Mouse (Mus musculus) G1E-ER4 (cell line): ENCODE measurements around the gene Polr3c. TPM values are rescaled to one million over a fixed set of nuclear protein-coding genes. Genes with fewer than 3 reads are reported as not detected.

Experiments used
- GATA1 ChIP-seq: IDR thresholded peaks from one replicate; pipeline ENCODE4 v1.8.0; 2012; ENCODE audit warnings: low read length, inconsistent platforms
- polyA plus RNA-seq: library from polyadenylated mRNA; stranded (reverse); fragments of >175 nt; gene quantifications from 2 replicates; pipeline ENCODE4 v1.2.3, GENCODE M21; 2012

Gene Polr3c
- polyA plus RNA-seq, 1 experiment = 8.5 TPM

- TF ChIP-seq GATA1 = no peak
Observed at GRCm38 (mm10) chr3:96693579-96693978, 33.8 kb downstream of the Polr3c start.

GRCm38 (mm10) chr3:96692506-96692905, 34.9 kb downstream of the Polr3c start:
- no peak for TF ChIP-seq GATA1

- TF ChIP-seq GATA1 = no peak
Observed at GRCm38 (mm10) chr3:96690298-96690697, 37.1 kb downstream of the Polr3c start.

- no peak for TF ChIP-seq GATA1
Observed at GRCm38 (mm10) chr3:96688854-96689253, 38.6 kb downstream of the Polr3c start.

- no peak for TF ChIP-seq GATA1
Observed at GRCm38 (mm10) chr3:96684822-96685156, 42.6 kb downstream of the Polr3c start.

DNA sequence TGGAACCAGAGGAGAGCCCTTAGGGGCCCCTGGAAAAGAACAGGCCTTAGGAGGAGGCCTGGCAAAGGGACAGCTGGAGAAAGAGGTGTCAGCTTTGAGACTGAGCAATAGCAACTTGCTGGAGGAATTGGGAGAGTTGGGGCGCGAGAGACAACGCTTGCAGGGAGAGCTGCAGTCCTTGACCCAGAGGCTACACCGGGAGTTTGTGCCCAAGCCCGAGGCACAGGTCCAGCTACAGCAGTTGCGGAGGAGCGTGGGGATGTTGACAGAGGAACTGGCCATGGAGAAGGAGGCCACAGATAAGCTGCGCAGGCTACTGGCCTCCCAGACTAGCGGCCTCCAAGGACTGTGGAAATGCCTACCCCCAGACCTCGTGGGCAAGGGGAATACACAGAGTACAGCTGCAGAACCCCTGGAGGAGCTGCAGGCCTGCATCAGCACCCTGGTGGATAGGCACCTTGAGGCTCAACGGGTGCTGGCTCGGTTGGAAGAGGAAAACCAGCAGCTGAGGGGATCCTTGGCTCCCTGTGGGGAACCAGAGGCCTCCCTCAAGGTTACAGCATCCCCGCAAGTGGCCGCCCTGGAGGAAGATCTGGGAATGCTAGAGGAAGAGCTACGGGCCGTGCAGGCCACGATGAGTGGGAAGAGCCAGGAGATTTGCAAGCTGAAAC, 43.1 kb downstream of the Polr3c start:
- no peak for TF ChIP-seq GATA1

- TF ChIP-seq GATA1 = no peak
Observed at GRCm38 (mm10) chr3:96683496-96683895, 43.9 kb downstream of the Polr3c start.

- TF ChIP-seq GATA1 = no peak
Observed at GRCm38 (mm10) chr3:96680269-96680956, 47.0 kb downstream of the Polr3c start.

GRCm38 (mm10) chr3:96679159-96679674, 48.2 kb downstream of the Polr3c start:
- no peak for TF ChIP-seq GATA1

GRCm38 (mm10) chr3:96678456-96678855, 49.0 kb downstream of the Polr3c start:
- no peak for TF ChIP-seq GATA1

GRCm38 (mm10) chr3:96675690-96676089, 51.7 kb downstream of the Polr3c start:
- no peak for TF ChIP-seq GATA1

GRCm38 (mm10) chr3:96675171-96675570, 52.3 kb downstream of the Polr3c start:
- TF ChIP-seq GATA1 = no peak

DNA sequence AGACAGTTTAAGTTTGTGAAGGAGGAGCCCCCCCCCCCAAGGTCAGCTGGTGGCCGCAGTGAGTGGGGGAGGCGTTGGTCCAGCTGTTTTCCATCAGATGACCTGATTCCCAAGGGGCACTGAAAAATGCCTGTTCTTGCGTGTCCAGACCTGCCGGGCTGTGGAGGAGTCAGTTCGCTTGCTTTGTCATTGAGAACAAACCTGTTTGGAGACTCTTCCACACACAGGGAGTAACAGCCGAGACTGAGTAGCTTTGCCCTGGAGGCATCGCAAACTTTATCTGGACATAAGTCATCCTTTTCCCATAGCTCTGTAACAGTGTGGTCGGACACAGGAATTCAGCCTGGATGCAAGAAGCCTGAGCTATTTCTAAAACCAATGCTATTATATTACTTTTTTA, 53.0 kb downstream of the Polr3c start:
- TF ChIP-seq GATA1 = no peak

- no peak for TF ChIP-seq GATA1
Observed at GRCm38 (mm10) chr3:96673514-96673913, 53.9 kb downstream of the Polr3c start.

DNA sequence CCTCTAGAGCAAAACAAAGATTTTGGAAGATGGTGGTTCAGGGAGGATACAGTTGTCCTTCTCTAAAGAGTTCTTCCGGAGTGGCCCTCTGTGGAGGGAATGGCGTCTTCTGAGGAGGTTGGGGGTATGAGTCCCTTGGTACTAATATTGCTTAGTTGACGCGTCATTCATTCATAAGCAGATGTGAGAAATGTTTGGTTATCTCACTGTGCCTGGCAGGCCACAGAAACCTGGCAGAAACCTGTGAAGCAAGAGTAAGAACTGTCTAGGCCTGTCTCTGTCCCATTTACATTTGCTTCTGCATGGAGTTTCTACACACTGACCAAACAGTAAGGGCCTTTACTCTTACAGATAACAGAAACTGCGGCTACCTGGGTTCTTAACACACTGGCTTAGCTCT, 55.9 kb downstream of the Polr3c start:
- no peak for TF ChIP-seq GATA1

GRCm38 (mm10) chr3:96669727-96670468, 57.5 kb downstream of the Polr3c start, which contains the start of gene Ankrd35:
Gene Ankrd35, plus strand, starts transcription at chr3:96670131.
- TF ChIP-seq GATA1 = no peak
